Mouse (Mus musculus) CH12.LX (cell line): ENCODE data around the gene Stk19.

ENCODE experiments used
- CTCF ChIP-seq, 2 experiments: IDR thresholded peaks in 1 of 2; conservative IDR thresholded peaks in 1 of 2; 2 replicates each; pipeline ENCODE4 v1.5.1; 2011 to 2012; ENCODE audit warnings: low read depth in 2 of 2, low read length in 2 of 2, improper control_type of control experiment in 1 of 2, inconsistent platforms in 1 of 2, mild to moderate bottlenecking in 1 of 2, moderate library complexity in 1 of 2
- EP300 ChIP-seq: IDR thresholded peaks from 2 replicates; pipeline ENCODE4 v1.6.1; 2011; ENCODE audit warnings: low read length, improper control_type of control experiment
- MAX ChIP-seq: IDR thresholded peaks from 2 replicates; pipeline ENCODE4 v1.6.1; 2011; ENCODE audit warnings: low read length, improper control_type of control experiment
- NELFE ChIP-seq: IDR thresholded peaks from 2 replicates; pipeline ENCODE4 v1.6.1; 2011; ENCODE audit warnings: low read depth, low read length, improper control_type of control experiment
- POLR2A ChIP-seq: IDR thresholded peaks from 2 replicates; pipeline ENCODE4 v1.6.1; 2011; ENCODE audit warnings: low read depth, mild to moderate bottlenecking, improper control_type of control experiment, low read length
- RAD21 ChIP-seq: IDR thresholded peaks from 2 replicates; pipeline ENCODE4 v1.6.1; 2011; ENCODE audit warnings: low read depth, mild to moderate bottlenecking, low read length, improper control_type of control experiment, moderate library complexity
- TBP ChIP-seq: conservative IDR thresholded peaks from 2 replicates; pipeline ENCODE4 v1.6.1; 2011; ENCODE audit warnings: low read depth, low read length, improper control_type of control experiment
- USF2 ChIP-seq: conservative IDR thresholded peaks from 2 replicates; pipeline ENCODE4 v1.6.1; 2011; ENCODE audit warnings: low read depth, low read length, improper control_type of control experiment

DNA sequence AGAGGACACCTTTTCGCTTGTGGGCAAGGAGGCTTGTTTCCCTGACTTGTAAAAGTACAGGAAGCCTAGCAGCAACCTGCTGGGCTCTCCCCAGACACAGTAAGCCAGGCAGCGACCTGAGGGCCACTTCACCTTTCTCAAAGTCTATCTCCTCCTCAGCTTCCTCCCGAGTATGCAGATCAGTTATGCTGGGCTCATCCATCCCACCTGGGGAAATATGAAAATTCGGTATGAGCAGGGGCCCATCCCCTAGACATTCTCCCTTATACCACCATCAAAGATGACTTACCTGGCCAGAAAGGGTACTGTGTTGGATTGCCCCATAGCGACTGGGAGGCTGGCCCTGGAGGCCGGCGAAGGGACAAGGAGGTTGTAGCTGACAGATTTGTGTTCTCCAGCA is 10.9 kb upstream of the Stk19 start:
- TF ChIP-seq POLR2A (no peak), USF2 (no peak), TBP (no peak), EP300 (no peak), NELFE (no peak), RAD21 (no peak), CTCF (conservative IDR thresholded peaks at IDR 0.05 in 1 of 2, IDR thresholded peaks at IDR 0.05 in 1 of 2; ENCODE audit: low read depth in 2 of 2, low read length in 2 of 2) (no peak), MAX (no peak)
